Mouse (Mus musculus) cerebellum, postnatal 14 days (tissue): ENCODE measurements around the gene Cyp2d12.
"Not testable (repeated sequence)": the region's sequence is repeated elsewhere in the genome, so short reads cannot be mapped to it uniquely, and the experiment has no call there.

ENCODE experiments used
- DNase-seq, 2 experiments: peaks; one replicate each; pipeline ENCODE4 v3.0.0; 2021; ENCODE audit warnings: mixed read lengths in 2 of 2

Cyp2d12 gene

DNA sequence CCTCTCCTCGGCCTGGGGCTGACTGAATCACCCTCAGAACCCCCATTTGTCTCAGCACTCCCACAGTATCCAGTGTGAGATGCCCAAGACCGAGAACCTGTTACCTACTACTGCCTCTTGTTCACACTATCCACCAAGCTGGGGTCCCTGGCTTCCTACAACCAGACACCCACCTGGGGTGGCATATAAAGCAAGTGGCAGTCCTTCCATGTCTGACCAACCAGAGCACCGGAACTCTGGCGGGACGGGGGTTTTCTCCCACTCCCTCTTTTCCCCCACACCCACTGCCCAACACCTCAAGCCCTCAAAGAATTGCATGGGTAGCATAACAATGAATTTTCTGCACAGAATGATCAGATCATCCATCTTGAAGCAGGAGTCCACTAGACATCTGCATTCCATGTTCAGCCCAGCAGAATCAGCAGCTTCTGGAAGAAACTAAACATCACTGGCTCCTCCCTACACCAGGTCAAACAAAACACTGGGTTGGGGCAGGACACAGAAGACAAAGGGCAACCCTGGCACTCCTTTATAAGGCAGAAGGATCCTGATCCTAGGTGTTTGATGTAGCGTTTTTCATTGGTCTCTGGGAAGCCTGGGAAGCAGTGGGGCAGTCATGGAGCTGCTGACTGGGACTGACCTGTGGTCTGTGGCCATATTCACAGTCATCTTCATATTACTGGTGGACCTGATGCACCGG, at the start of gene Cyp2d12:
Cyp2d12 (plus strand) TSS at position 542 of the 700 bp plus-strand sequence.
- DNase-seq, result no peak

DNA sequence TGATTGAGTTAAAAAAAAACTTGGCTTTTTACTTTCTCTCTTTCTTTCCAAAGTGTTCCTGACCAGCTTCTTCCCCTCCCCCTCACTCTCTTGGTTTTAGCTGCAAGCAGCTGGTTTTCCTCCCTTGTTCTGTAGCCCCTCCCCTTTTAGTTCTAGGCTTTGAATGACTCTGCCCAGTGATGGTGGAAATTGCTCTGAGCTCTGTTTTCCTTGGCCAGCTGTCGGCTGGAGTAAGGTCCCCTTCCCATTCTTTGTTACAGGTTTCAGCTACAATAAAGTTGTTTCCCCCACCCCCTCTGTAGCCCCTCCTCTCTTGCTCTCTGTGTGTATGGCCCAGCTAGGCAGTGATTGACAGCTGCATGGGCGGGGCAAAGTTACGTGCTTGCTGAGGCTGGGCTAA, 47.9 kb upstream of the Cyp2d12 start:
- DNase-seq, result no peak

DNA sequence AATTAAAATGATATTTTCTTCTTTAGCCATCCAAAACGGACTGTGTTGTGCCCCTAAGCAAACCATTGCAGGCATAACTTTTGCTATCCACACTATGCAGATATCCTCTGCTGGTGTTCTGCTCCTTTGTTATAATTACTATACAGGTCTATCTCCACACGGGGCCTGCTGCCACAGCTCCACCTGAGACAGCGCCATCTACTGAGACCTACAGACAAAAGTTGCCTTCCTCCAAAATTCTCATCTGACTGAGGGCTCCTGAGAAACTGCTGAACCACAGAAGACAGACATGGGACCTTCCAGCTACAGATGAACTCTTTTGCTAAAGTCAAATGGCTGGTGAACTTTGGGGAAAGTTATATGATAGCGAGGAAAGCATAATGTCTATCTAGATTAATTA, 47.1 kb upstream of the Cyp2d12 start:
- peak; percentile 2 to 4 for DNase-seq

DNA sequence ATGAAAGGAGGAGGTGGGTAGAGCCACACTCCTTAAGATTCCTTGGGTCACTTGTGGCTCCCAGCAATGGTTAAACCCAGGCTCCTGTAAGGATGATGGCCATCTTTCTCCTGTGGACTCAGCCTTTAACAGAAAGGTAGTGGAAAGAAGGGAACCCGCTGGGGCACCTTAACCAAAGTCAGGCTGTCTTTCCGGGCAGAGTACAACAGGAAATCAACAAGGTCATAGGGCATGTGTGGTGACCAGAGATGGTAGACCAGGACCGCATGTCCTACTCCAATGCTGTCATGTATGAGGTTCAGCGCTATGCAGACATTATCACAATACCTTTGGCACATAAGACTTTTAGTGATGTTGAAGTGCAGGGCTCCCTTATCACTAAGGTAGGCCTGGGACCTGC, 45.4 kb upstream of the Cyp2d12 start:
- not testable (repeated sequence) for DNase-seq

GRCm38 (mm10) chr15:82510500-82510899, 44.4 kb upstream of the Cyp2d12 start:
- not testable (repeated sequence) for DNase-seq

DNA sequence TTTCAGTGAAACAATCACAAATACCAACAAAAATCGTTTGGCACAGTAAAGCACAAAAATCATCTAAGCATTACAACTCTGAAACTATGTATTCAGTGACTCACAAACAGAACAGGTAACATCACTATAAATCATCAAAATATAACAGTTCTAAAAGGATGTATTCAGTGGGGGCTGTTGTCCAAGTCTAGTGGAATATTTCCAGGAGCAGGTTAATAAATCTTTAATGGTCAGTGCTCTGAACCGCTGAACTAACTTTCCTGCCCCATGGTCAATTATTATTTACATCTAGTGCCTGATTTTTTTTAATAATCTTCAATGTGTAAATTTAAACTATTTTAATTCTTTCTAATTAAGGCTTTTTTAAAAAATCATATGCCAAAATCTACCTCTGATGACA, 42.8 kb upstream of the Cyp2d12 start:
- not testable (repeated sequence) for DNase-seq

- not testable (repeated sequence) for DNase-seq
These were observed 38.7 kb upstream of the Cyp2d12 start for GRCm38 (mm10) chr15:82516174-82516573.

GRCm38 (mm10) chr15:82527371-82527770, 27.5 kb upstream of the Cyp2d12 start:
- DNase-seq, result not testable (repeated sequence)

DNA sequence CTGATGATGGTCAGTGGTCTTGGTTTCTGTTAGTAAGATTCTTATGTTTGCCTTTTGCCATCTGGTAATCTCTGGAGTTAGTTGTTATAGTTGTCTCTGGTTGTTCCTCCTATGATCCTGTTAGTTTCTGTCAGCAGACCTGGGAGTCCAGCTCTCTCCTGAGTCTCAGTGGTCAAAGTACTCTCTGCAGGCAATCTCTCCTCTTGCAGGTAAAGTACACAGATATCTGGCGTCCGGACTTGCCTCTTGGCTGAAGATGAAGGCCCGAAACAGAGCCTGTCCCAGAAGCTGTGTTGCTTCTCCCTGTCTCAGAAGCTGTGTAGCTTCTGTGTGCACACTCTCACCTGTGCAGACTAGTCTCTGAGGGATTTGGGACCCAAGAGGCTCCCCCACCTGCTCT, 22.2 kb upstream of the Cyp2d12 start:
- not testable (repeated sequence) for DNase-seq

- not testable (repeated sequence) for DNase-seq
These were observed 11.9 kb upstream of the Cyp2d12 start for GRCm38 (mm10) chr15:82542976-82543375.

- DNase-seq, result not testable (repeated sequence)
These were observed 10.3 kb upstream of the Cyp2d12 start for GRCm38 (mm10) chr15:82544561-82544960.

- DNase-seq, result not testable (repeated sequence)
These were observed 7.1 kb upstream of the Cyp2d12 start for GRCm38 (mm10) chr15:82547753-82548152.

DNA sequence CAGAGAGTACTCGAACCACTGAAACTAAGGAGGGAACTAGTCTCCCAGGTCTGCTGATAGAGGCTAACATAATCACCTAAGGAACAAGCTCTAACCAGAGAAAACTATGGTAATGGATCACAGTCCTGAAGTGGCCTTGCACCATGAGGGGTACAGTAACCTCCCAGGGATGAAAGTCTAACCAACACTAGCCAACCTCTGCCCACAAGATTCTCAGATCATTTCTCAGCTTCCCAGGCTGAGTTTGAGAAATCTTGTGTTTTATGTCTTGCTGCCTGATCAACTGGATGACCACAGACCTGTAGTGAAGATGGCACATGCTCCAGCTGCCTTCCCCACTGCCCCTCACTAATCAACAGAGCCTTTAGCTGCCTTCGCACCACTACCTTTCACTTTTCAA, 1.7 kb upstream of the Cyp2d12 start:
- DNase-seq, result not testable (repeated sequence)

DNA sequence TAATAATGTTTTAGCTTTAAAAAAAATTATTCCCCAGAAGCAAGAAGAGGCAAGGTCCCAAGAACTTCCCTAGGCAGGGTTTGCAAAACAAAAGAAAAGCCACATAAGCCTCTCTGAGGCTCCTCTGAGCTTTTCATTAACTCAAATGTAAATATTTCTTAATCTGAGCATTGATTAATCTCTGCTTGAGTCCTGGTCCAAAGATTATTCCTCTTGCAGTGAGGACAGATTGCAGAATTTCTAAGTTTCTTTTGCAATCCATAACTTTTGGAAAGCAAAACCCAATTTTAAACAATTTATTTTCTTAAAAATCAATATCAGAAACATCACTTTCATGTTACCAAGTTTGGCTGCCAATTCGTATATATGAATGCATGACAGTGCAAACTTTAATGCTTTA, 18.0 kb downstream of the Cyp2d12 start:
- no peak for DNase-seq

DNA sequence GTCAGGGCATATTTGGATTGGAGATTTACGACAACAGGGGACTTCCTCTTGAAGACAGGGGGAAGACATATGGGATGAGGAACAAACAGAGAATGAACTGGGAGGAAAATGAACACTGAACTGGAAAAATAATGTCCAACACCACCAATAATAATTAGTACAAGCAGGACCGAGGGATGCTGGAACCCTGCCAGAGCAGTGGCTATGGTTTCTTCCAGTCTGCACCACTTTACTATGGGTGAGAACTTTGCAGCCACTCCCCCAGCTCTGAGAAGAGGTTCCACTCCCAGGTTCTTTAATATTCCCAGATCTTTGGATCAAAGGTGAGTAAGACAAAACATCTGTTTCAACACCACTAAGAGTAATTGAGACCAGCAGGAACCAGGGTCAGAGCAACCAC, 24.2 kb downstream of the Cyp2d12 start:
- no peak for DNase-seq

DNA sequence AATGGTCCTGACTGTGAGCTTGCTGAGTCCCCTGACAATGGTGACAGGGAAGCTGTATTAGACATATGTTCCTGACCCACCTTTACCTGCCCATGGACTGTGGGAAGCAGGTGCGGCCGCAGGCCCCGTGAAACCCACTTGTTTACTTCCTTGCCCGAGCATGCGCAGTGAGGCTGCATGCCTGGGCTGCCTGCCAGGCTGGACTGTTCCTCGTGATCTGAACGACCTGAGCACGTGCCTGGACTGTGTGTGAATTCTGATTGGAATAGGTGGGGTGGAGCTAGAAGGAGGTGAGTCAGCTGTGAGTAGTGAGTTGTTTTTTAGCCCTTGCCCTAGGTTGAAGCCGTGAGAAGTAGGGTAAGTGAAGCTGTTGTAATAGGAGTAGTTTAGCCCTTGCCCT, 27.7 kb downstream of the Cyp2d12 start:
- DNase-seq, result peak; percentile 2 to 7
